9 mouse cellular contexts compared by ENCODE assay signal in the genomic region with DNA sequence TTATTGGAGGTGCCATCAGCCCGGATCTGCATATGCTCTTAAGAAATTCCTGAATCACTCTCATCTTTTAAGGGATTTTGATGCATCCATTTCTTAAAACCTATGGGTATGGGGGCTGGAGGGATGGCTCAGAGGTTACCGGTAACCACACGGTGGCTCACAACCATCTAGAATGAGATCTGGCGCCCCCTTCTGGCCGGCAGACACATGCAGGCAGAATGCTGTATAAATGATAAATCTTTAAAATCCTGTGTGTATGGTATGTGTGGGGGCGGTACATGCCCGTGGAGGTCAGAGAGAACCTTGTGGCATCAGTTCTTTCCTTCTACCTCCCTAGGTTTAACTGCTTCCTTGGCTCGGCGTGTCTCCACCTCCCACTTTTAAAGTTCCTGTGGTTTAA. TPM values are rescaled to one million over a fixed set of nuclear protein-coding genes. Genes with fewer than 3 reads are reported as not detected.
DNase-seq lines count a peak whose midpoint lies in the region; ATAC-seq and TF ChIP-seq lines count a peak whose summit lies in the region.
"Had no signal": no experiment of that assay in that cellular context is flagged by ENCODE, and none has a peak within 500 bp of the region (broad histone marks: within the 10 kb centered on the region; RNA-seq: fewer than 3 reads in every experiment).

No protein-coding gene starts in this region.

- TF ChIP-seq EP300 in liver, postnatal 0 days (IDR thresholded peaks at IDR 0.05; ENCODE audit: low read depth): no peak

- H3K9me3 ChIP-seq in kidney, embryonic 15.5 days (replicated peaks): no peaks in the 10 kb centered on the region
- no peaks in the 10 kb centered on the region for H3K9me3 ChIP-seq in liver, postnatal 0 days (ENCODE audit: low read length)
- H3K9me3 ChIP-seq: midbrain, embryonic 12.5 days had no signal

- no peak overlapping the region for H3K4me3 ChIP-seq in kidney, embryonic 15.5 days (replicated peaks)
- no peak overlapping the region for H3K4me3 ChIP-seq in liver, postnatal 0 days (ENCODE audit: low read depth, low read length)
- H3K4me3 ChIP-seq: midbrain, embryonic 12.5 days had no signal

- H3K27ac ChIP-seq in kidney, embryonic 15.5 days: no peak overlapping the region
- no peak overlapping the region for H3K27ac ChIP-seq in liver, postnatal 0 days (ENCODE audit: low read depth)
- H3K27ac ChIP-seq: midbrain, embryonic 12.5 days had no signal

- peaks cover 7% of the 10 kb centered on the region for H3K4me1 ChIP-seq in kidney, embryonic 15.5 days
- H3K4me1 ChIP-seq in liver, postnatal 0 days (ENCODE audit: insufficient read depth): peaks cover 3% of the 10 kb centered on the region

- H3K36me3 ChIP-seq in kidney, embryonic 15.5 days: no peaks in the 10 kb centered on the region
- H3K36me3 ChIP-seq in liver, postnatal 0 days (replicated peaks; ENCODE audit: insufficient read depth, low read length): no peaks in the 10 kb centered on the region
- H3K36me3 ChIP-seq: midbrain, embryonic 12.5 days had no signal

- H3K27me3 ChIP-seq in kidney, embryonic 15.5 days: 0 out of 2 replicates have a peak, but pooled peaks cover 3% of the 10 kb centered on the region
- H3K27me3 ChIP-seq in liver, postnatal 0 days (ENCODE audit: insufficient read depth, low read length): no peaks in the 10 kb centered on the region

- no peak for ATAC-seq in kidney, embryonic 15.5 days (replicated peaks; ENCODE audit: low FRiP score)
- peak; percentile 41; the same call in 1 of the 2 replicates for ATAC-seq in liver, postnatal 0 days

- peak; percentile 85 for TF ChIP-seq CTCF in liver, postnatal 0 days (IDR thresholded peaks at IDR 0.05; ENCODE audit: low read depth)

- peak; percentile 61 for DNase-seq in kidney, adult 9 months
- DNase-seq in R1 (ENCODE audit: low read depth, low spot score): peak; percentile 81
- peak; percentile 71 to 87 for DNase-seq in cerebellum, postnatal 25 days
- peak; percentile 79 for DNase-seq in heart, postnatal 4 days
- DNase-seq in liver, postnatal 0 days: peak; percentile 84
- peak; percentile 73 for DNase-seq in right cerebral cortex, adult 18-20 months
- peak; percentile 76 for DNase-seq in urinary bladder, postnatal 25 days (ENCODE audit: low spot score)

- 13% methylated on average over 9 of the region's 9 CpGs for WGBS in kidney, embryonic 15.5 days
- 20% methylated on average over 9 of the region's 9 CpGs for whole genome bisulfite sequencing in liver, postnatal 0 days (ENCODE audit: insufficient replicate concordance)

- H3K9ac ChIP-seq in kidney, embryonic 15.5 days: no peak overlapping the region
- no peak overlapping the region for H3K9ac ChIP-seq in liver, postnatal 0 days (replicated peaks)
- H3K9ac ChIP-seq: midbrain, embryonic 12.5 days had no signal

- H3K4me2 ChIP-seq in kidney, embryonic 15.5 days: no peak overlapping the region
- no peak overlapping the region for H3K4me2 ChIP-seq in liver, postnatal 0 days (ENCODE audit: low read depth, low read length)
- H3K4me2 ChIP-seq: midbrain, embryonic 12.5 days had no signal

RNA-seq across cellular contexts. Expression of a gene that starts 2.4 kb away (rescaled TPM):
- polyA plus RNA-seq in kidney, embryonic 15.5 days (2015; fragmentation: Nextera tagmentation; extraction: Ambion mirVana): 0.73 and 1.1 TPM in 2 replicates
- total RNA-seq in heart, postnatal 4 days (2021): under 1 TPM; 0.38 to 0.55 TPM
- polyA plus RNA-seq in liver, postnatal 0 days (2015; fragmentation: Nextera tagmentation; extraction: Ambion mirVana): not detected in 2 replicates

RNA-seq across cellular contexts. Expression of a gene that starts 17.6 kb away (rescaled TPM):
- 40.3 and 40.5 TPM in 2 replicates for polyA plus RNA-seq in kidney, embryonic 15.5 days (2015; fragmentation: Nextera tagmentation; extraction: Ambion mirVana)
- total RNA-seq in heart, postnatal 4 days (2021): 10 to 100 TPM; 11.0 to 12.8 TPM
- polyA plus RNA-seq in liver, postnatal 0 days (2015; fragmentation: Nextera tagmentation; extraction: Ambion mirVana): 58.5 and 62.4 TPM in 2 replicates

RNA-seq across cellular contexts. Expression of a gene that starts 33.2 kb away (rescaled TPM):
- polyA plus RNA-seq in kidney, embryonic 15.5 days (2015; fragmentation: Nextera tagmentation; extraction: Ambion mirVana): 0.62 and 0.99 TPM in 2 replicates
- total RNA-seq in heart, postnatal 4 days (2021): 1 to 10 TPM; 1.5 TPM
- polyA plus RNA-seq in liver, postnatal 0 days (2015; fragmentation: Nextera tagmentation; extraction: Ambion mirVana): 0.94 and 1.2 TPM in 2 replicates

RNA-seq across cellular contexts. Expression of a gene that starts 47.7 kb away (rescaled TPM):
- polyA plus RNA-seq in kidney, embryonic 15.5 days (2015; fragmentation: Nextera tagmentation; extraction: Ambion mirVana): 23.1 and 23.7 TPM in 2 replicates
- 10 to 100 TPM; 57.6 to 59.6 TPM for total RNA-seq in heart, postnatal 4 days (2021)
- polyA plus RNA-seq in liver, postnatal 0 days (2015; fragmentation: Nextera tagmentation; extraction: Ambion mirVana): 4.7 and 9.2 TPM in 2 replicates

RNA-seq across cellular contexts. Expression of a gene that starts 52.6 kb away (rescaled TPM):
- 51.9 and 55.6 TPM in 2 replicates for polyA plus RNA-seq in kidney, embryonic 15.5 days (2015; fragmentation: Nextera tagmentation; extraction: Ambion mirVana)
- 10 to 100 TPM; 40.9 to 43.7 TPM for total RNA-seq in heart, postnatal 4 days (2021)
- 9.6 and 10.4 TPM in 2 replicates for polyA plus RNA-seq in liver, postnatal 0 days (2015; fragmentation: Nextera tagmentation; extraction: Ambion mirVana)
